Mouse (Mus musculus): ENCODE data around the gene Gabre. TPM values are rescaled to one million over a fixed set of nuclear protein-coding genes. Genes with fewer than 3 reads are reported as not detected.

Gabre gene
- 0.74 and 1.6 TPM in 2 replicates for polyA plus RNA-seq (2012; rRNA removed; ENCODE audit: low replicate concordance)

DNA sequence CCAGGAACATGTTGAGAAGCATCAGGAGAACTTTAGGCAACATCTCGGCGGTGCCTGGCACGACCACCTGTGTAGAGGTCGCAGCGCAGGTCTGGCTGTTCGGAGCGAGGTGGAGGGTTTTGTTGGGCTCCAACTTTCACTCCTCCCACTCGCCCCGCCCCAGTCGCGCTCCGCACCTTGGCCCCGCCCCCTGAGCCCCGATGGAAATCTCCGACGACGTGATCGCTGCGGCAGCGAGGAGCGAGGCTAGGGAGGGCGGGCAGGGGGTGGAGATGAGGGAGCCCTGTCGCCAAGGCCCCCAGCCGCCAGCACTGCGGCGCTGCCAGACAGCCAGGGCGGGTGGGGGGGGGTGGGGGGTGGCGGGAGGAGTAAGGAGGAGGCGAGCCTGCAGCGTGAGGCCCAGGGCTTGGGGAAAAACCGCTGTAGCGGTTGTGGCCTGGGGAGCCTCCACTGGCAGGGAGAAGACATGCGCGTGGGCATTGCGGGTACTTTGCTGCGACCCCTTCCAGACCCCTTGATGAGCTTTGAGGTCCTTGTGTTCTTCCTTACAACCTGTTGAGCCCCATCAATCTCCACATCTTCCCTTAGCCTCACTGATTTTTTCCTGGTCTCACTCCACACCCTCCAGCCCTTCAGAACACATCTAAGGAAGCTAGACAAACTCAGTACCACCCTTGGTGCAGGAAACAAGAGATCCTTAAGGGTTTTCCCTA, at the start of gene Gabre:
TSS of gene Gabre (minus strand) at position 145 of the 713 bp plus-strand sequence.

DNA sequence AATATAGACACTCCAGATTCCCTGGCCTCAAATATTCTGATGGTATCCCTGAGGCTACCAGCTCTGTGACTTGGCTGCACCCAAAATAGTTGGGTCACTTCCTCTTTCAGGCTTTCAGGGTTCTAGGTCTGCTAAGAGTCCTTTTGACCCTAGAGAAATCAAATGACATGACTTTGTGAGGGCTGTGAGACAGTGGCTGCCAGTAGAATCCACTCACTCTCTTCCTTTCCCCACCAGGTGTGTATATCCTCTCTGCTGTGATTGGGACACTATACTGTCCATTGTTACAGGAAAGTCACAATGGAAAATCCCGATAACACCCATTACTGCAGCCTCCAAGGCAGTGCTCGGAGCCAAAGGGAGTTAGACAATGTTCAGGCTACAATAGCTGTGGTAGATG, 52.9 kb downstream of the Gabre start, which contains the start of gene Magea4:
TSS of gene Magea4 (plus strand) at position 301 of the 400 bp plus-strand sequence.

Other genes starting within 250 kb of the Gabre start
- not detected in 2 replicates for gene Magea4, start 52.8 kb downstream of the Gabre start, polyA plus RNA-seq (2012; rRNA removed; ENCODE audit: low replicate concordance)
- gene Magea10, start 112.1 kb upstream of the Gabre start, polyA plus RNA-seq (2012; rRNA removed; ENCODE audit: low replicate concordance) = not detected in 2 replicates

All from duodenum, adult 2 months (tissue).